Mouse (Mus musculus): ENCODE results near the gene Zswim1.

DNA sequence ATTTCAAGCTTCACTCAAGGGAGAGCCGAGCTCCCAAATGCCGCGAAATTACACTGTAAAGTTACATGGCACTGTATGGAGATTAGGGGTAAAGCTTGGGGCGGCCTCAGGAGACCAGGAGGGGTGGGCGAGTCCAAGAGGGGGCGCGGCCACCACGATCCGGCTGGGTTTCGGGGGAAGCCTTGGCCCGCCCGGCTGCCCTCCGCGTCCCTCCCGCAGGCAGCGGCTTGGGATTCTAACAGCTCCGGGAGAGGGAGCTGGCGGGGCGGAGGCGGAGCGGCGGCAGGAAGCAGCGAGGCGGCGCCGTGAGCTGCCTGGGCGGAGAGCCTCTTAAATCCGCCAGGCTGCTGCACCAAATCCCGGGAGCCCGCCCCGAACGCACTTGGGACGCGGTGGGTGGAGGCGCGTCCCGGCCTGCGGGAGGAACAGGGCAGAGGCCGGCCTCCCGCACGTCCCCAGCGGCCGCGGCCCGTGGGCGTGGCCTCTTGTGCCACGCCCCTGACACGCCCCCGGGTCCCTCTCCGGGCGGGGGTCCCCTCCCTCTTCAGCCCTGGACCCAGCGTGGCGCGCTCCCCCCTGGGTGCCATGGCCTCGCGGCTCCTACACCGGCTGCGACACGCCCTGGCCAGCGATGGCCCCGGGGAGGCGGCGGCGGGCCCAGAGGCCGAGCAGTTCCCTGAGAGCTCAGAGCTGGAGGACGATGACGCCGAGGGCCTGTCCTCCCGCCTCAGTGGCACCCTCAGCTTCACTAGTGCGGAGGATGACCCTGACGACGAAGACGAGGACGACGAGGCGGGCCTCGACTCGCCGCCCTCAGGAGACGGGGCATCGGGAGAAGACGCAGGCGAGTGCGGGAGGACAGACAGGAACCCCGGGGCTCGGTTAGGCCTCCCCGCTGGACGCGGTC is 36.8 kb upstream of the Zswim1 start, which contains the start of gene Snx21:
- TF ChIP-seq CTCF (IDR thresholded peaks at IDR 0.05; ENCODE audit: low read depth, low read length) (peak; percentile 49), POLR2A (IDR thresholded peaks at IDR 0.05; ENCODE audit: extremely low read depth, insufficient read depth, low read length) (peak; percentile 93)

Measured in liver, adult 2 months (tissue).